Mouse (Mus musculus): ENCODE measurements around the gene Disp1.

The Disp1 gene

GRCm38 (mm10) chr1:183163512-183164189, 57.7 kb downstream of the Disp1 start:
- DNase-seq (ENCODE audit: low read depth) = no peak

GRCm38 (mm10) chr1:183161057-183161456, 60.3 kb downstream of the Disp1 start:
- no peak for DNase-seq (ENCODE audit: low read depth)

GRCm38 (mm10) chr1:183160188-183160587, 61.1 kb downstream of the Disp1 start:
- no peak for DNase-seq (ENCODE audit: low read depth)

DNA sequence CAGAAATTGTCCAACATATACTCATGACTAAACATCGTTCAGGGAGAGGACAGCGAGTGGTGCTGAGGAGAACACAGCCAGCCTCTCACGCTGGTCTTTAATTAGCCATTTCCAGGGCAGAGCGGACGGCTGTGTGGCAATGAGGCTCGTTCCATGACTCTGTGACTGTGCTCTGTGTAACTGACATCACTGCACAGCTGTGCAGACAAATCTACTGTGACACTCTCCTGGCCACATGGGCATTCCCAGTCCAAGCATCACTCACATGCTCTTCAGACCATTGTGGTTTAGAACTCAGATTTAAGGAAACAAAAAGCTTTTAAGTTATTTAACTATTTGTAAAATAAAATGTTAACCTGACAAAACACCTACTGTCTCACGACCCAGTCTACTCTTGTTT, 62.1 kb downstream of the Disp1 start:
- DNase-seq (ENCODE audit: low read depth) = no peak

GRCm38 (mm10) chr1:183155600-183155999, 65.7 kb downstream of the Disp1 start:
- no peak for DNase-seq (ENCODE audit: low read depth)

GRCm38 (mm10) chr1:183154296-183155204, 66.8 kb downstream of the Disp1 start:
- no peak for DNase-seq (ENCODE audit: low read depth)

GRCm38 (mm10) chr1:183153354-183153753, 68.0 kb downstream of the Disp1 start:
- DNase-seq (ENCODE audit: low read depth) = no peak

- DNase-seq (ENCODE audit: low read depth) = no peak
These were observed 69.6 kb downstream of the Disp1 start for GRCm38 (mm10) chr1:183151510-183152319.

DNA sequence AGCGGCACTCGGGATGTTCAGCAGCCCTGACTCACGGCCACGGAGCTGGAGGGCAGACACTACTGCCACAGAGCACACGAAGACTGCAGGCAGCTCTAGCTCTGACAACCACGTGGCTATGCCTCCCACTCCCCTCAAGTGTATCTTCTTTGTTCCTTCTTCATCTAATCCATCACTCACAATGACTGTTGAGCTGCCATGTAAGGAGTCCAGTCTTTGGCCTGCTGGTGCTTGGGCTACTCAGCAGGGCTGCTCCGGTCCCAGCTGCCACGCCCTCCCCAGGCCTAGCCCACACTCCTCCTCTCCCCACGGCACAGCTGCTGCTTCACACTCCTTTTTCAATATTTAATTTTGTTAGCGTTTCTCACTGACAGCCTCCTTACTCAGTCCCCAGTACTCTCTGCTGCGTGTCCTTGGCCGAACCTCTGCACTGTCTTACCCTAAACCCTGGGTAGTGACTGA, 70.9 kb downstream of the Disp1 start:
- DNase-seq (ENCODE audit: low read depth) = no peak

DNA sequence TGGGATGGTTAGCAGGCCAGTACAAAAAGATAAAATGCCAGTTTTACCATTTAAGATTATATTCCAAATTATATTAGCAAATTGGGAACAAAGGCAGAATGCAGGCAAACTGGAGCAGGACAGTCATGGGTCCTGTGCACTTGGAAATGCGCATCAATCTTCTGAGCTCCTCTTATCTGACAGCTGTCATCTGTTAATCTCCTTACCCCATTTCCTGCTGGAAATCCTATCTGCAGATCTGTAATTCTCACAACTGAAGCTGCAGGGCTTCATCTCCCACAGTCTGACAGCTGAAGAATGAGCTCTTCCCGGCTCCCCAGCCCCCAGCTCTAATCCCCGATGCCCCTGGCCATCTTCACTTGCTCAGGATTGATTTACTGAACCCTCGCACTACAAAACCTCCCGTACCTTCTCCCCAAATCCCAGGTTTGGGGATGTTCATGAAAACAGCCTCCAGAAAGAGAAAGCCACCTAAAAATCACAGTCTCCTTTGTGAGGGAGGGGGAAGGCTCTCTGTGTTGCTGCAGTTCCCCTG, 71.7 kb downstream of the Disp1 start:
- DNase-seq (ENCODE audit: low read depth) = no peak

DNA sequence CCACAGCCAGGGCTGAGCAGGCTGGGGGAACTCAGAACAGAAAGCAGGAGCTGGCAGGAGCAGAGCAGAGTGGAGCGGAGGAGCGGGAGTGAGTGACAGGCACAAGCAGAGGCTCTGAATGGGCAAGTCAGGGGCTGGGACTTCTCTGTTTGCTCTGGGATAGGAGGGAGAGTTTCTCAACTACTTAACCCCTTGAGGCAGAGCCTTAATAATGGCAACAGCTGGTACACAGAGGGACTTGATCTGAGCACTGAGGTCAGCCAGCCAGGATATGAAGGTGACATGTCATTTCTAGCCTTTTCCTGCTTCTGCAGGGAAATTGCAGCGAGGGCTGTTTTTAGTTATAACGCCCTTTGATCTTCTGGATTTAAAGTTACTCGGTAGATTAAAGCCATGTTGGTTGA, 73.9 kb downstream of the Disp1 start:
- peak; percentile 57 for DNase-seq (ENCODE audit: low read depth)

- no peak for DNase-seq (ENCODE audit: low read depth)
These were observed 74.5 kb downstream of the Disp1 start for GRCm38 (mm10) chr1:183146795-183147194.

DNA sequence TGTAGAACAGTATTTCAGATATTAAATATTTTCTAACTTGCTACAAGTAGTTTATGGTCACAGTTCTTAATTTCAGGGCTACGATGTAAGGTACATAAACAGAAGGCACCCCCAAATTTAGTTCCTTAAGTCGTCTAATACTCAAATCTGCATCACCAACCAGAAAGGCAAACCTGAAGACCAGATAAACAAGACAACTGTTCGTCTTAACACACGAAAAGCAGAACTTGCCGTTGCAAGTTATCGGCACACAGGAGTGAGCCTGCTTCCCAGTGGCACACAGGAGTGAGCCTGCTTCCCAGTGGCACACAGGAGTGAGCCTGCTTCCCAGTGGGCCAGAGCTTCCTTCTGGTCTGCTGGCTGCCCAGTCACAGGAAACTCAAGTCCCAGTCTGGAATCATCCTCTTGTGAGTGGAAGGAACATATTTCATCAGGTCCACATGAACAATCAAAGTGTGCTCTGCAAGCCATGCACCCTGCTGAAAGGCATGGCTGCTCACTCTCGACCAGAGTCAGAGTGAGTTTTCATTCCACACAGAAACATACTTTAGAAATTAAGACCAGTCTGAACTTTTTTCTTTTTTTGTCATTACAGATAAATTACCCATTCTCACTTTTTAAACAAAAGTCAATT, 75.1 kb downstream of the Disp1 start:
- no peak for DNase-seq (ENCODE audit: low read depth)

DNA sequence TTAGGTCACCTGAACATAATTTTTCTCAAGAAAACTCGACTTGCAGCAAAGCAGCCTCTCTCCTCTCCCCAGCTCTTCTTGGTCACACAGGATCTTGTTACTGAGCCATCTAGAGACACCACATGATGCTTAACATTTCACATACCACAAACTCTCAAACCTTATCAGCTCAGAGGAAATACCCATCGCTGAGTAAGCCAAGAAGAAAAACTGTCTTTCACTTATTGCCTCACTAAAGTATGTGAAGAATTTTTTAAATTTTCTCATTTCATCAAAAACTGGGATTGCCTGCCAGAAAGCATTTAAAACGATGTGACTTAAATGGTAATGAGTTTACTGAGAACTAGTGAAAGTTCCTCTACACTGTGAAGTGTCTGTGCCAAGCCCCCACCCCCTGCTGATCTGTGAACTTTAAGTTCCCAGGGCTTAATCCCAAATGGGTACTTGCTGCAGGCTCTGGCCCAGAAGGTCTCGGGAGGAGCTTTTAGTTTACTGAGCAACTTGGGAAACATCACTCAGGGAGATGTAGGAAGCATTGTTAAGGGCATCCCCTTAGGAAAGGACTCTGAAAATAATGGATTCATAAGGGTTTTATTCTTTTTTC, 76.6 kb downstream of the Disp1 start:
- DNase-seq (ENCODE audit: low read depth) = no peak

DNA sequence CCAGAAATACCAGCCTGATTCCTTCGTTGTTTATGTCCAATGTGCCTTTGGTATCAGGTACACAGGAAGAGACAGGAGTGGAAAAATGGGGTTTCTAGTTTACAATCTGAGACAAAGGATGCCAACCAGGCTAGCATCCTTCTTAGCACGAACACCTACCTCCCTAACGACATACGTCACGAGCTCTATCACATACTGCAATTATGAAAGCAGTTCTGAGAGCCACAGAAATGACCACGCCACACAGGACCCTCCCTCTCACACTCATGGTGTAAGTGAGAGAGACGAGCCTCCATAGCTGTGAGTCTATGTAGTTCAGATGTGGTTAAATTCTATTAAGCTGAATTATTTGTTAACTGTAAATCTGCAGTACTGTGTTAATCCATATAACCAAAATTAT, 78.1 kb downstream of the Disp1 start:
- no peak for DNase-seq (ENCODE audit: low read depth)

DNA sequence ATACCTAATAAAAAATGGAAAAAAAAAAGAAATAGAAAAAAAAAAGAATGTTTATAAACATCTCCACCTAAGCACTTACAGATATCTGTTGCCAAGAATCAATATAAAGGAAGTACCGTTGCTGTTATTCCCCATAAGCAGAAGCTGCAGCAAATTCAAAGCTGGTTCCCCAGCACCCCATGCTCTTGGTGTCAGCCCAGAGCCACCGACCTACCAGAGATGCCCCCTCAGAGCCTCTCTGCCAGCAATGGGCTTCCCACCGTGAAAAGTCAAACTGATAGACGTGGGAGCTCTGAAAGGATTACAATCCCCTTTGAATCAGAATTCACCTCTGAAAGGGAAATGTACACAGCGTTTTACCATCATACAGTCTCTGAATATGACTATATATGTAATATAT, 78.8 kb downstream of the Disp1 start:
- no peak for DNase-seq (ENCODE audit: low read depth)

GRCm38 (mm10) chr1:183141329-183141728, 80.0 kb downstream of the Disp1 start:
- no peak for DNase-seq (ENCODE audit: low read depth)

DNA sequence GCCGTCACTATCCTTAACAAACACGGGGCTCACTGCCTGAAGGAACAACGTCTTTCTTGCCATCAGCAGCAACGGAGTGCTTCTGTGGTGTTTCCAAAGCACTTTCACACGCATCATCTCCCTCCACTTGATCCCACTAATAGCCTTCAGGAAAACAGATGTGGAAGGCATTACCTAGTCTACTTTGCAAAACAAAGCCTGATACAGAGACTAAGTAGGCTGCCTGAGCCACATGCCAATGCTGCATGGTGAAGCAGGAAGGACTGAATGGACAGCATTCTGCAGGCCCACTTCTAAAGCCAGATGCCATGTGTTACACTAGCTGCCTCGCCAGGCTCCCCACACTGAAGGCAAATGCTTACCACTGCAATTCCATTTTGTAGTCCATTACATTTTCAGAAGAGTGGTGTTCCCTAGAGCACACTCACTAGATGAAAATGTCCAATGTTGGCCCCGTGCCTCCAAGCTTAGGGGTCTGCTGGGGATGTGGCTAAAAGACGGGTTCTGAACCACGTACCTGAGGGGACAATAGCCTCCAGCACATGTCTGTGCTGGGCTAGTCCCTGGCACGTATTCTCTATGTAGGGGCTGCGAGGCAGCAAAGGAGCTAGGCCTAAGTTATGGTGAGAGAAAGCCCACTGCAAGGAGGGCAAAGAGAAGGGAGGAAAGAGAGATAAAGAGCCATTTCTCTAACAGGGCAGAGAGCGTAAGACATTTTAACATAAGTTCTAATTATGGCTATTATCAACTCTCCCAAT, 80.6 kb downstream of the Disp1 start:
- DNase-seq (ENCODE audit: low read depth) = no peak

DNA sequence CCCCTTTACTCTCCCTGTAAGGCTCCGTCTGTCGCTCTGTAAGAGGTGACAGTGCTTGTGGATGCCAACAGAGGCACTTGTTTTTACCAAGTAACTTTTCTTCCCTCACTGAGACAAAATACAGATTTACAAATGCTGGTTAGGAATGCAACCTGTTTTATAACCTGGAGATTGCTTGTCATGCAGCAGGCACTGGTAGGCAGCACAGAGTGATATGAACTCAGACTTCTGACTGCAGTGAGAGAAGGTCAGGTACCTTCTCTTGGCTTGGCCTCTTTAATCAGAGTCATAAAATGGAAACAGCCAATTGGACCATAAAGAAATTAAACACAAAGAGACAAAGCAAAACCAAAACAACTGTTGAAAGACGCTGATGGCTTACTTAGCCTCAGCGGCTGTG, 83.2 kb downstream of the Disp1 start:
- DNase-seq (ENCODE audit: low read depth) = no peak

GRCm38 (mm10) chr1:183134427-183134826, 86.9 kb downstream of the Disp1 start:
- peak; percentile 64 for DNase-seq (ENCODE audit: low read depth)
